Mouse (Mus musculus): ENCODE measurements at regions not wholly inside any gene's neighbourhood (a gene's known extent, or its start where the extent isn't known, plus 50 kb on each side); places are given as distances from the start of the nearest gene placed in this dataset.
"Not testable (repeated sequence)": the region's sequence is repeated elsewhere in the genome, so short reads cannot be mapped to it uniquely, and the experiment has no call there.

- no peak for DNase-seq (ENCODE audit: low spot score in 2 of 2)
Measured at GRCm38 (mm10) chr6:59102090-59102489, 77.7 kb upstream of the Fam13a start.

GRCm38 (mm10) chr6:59103936-59104335 is 79.6 kb upstream of the Fam13a start:
- no peak for DNase-seq (ENCODE audit: low spot score in 2 of 2)

- DNase-seq (ENCODE audit: low spot score in 2 of 2), result no peak
Measured at GRCm38 (mm10) chr6:59104496-59104895, 80.1 kb upstream of the Fam13a start.

GRCm38 (mm10) chr6:59108102-59108501 is 83.8 kb upstream of the Fam13a start:
- DNase-seq (ENCODE audit: low spot score in 2 of 2), result no peak

GRCm38 (mm10) chr6:59132410-59132809 is 76.3 kb upstream of the Tigd2 start:
- DNase-seq (ENCODE audit: low spot score in 2 of 2), result no peak

- not testable (repeated sequence) for DNase-seq (ENCODE audit: low spot score in 2 of 2)
Measured at GRCm38 (mm10) chr6:59133800-59134199, 74.9 kb upstream of the Tigd2 start.

- no peak for DNase-seq (ENCODE audit: low spot score in 2 of 2)
Measured at GRCm38 (mm10) chr6:59139702-59140101, 69.0 kb upstream of the Tigd2 start.

- no peak for DNase-seq (ENCODE audit: low spot score in 2 of 2)
Measured at GRCm38 (mm10) chr6:59142050-59142449, 66.6 kb upstream of the Tigd2 start.

GRCm38 (mm10) chr6:59147421-59147820 is 61.2 kb upstream of the Tigd2 start:
- DNase-seq (ENCODE audit: low spot score in 2 of 2), result no peak

- peak; percentile 21 to 68 for DNase-seq (ENCODE audit: low spot score in 2 of 2)
Measured at GRCm38 (mm10) chr6:59155636-59156035, 53.0 kb upstream of the Tigd2 start.
